Mouse (Mus musculus): ENCODE measurements around the gene Cmtr1. TPM values are rescaled to one million over a fixed set of nuclear protein-coding genes. Genes with fewer than 3 reads are reported as not detected.
A peak's percentile ranks its signal among the peaks of the same experiment; 100 is the strongest.

The Cmtr1 gene
- polyA plus RNA-seq, 1 experiment from 2014 or later = 110 TPM

- peaks cover 57% of the 10 kb centered on the region for H3K36me3 ChIP-seq
- H3K27ac ChIP-seq (replicated peaks) = no peak overlapping the region
- no peak overlapping the region for H3K9ac ChIP-seq
- ATAC-seq (ENCODE audit: insufficient number of reproducible peaks, low FRiP score, low TSS enrichment, low read depth) = no peak
- H3K4me1 ChIP-seq = 0 out of 2 replicates have a peak, but pooled peaks cover 4% of the 10 kb centered on the region
- no peaks in the 10 kb centered on the region for H3K27me3 ChIP-seq
- no peaks in the 10 kb centered on the region for H3K9me3 ChIP-seq (replicated peaks)
- H3K4me2 ChIP-seq (replicated peaks) = no peak overlapping the region
- no peak overlapping the region for H3K4me3 ChIP-seq (replicated peaks)
Measured at GRCm38 (mm10) chr17:29669936-29670335, 9.5 kb downstream of the Cmtr1 start.

GRCm38 (mm10) chr17:29671021-29671420 lies 10.6 kb downstream of the Cmtr1 start:
- Histone ChIP-seq H3K4me1 (0 out of 2 replicates have a peak, but pooled peaks cover 4% of the 10 kb centered on the region), H3K27ac (replicated peaks) (no peak overlapping the region), H3K27me3 (no peaks in the 10 kb centered on the region), H3K9ac (no peak overlapping the region), H3K9me3 (replicated peaks) (no peaks in the 10 kb centered on the region), H3K4me3 (replicated peaks) (no peak overlapping the region), H3K4me2 (replicated peaks) (no peak overlapping the region), H3K36me3 (peaks cover 59% of the 10 kb centered on the region)
- 73% methylated on average over 2 of the region's 2 CpGs for WGBS
- ATAC-seq (ENCODE audit: insufficient number of reproducible peaks, low FRiP score, low TSS enrichment, low read depth) = no peak

- H3K4me1 ChIP-seq = 0 out of 2 replicates have a peak, but pooled peaks cover 4% of the 10 kb centered on the region
- no peak overlapping the region for H3K4me2 ChIP-seq (replicated peaks)
- no peaks in the 10 kb centered on the region for H3K9me3 ChIP-seq (replicated peaks)
- WGBS = 95% methylated on average over 4 of the region's 4 CpGs
- peaks cover 69% of the 10 kb centered on the region for H3K36me3 ChIP-seq
- H3K27ac ChIP-seq (replicated peaks) = no peak overlapping the region
- no peak overlapping the region for H3K4me3 ChIP-seq (replicated peaks)
- no peaks in the 10 kb centered on the region for H3K27me3 ChIP-seq
- H3K9ac ChIP-seq = no peak overlapping the region
- no peak for ATAC-seq (ENCODE audit: insufficient number of reproducible peaks, low FRiP score, low TSS enrichment, low read depth)
Measured at GRCm38 (mm10) chr17:29673325-29673724, 12.9 kb downstream of the Cmtr1 start.

GRCm38 (mm10) chr17:29678526-29678925 lies 18.1 kb downstream of the Cmtr1 start:
- Histone ChIP-seq H3K27ac (replicated peaks) (no peak overlapping the region), H3K4me2 (replicated peaks) (no peak overlapping the region), H3K27me3 (no peaks in the 10 kb centered on the region), H3K36me3 (peaks cover 89% of the 10 kb centered on the region), H3K9ac (no peak overlapping the region), H3K9me3 (replicated peaks) (no peaks in the 10 kb centered on the region), H3K4me3 (replicated peaks) (no peak overlapping the region), H3K4me1 (no peaks in the 10 kb centered on the region)
- ATAC-seq (ENCODE audit: insufficient number of reproducible peaks, low FRiP score, low TSS enrichment, low read depth) = no peak
- WGBS = 83% methylated on average over 8 of the region's 8 CpGs

GRCm38 (mm10) chr17:29679038-29679767 lies 18.8 kb downstream of the Cmtr1 start:
- Histone ChIP-seq H3K27me3 (no peaks in the 10 kb centered on the region), H3K9me3 (replicated peaks) (no peaks in the 10 kb centered on the region), H3K9ac (no peak overlapping the region), H3K36me3 (peaks cover 90% of the 10 kb centered on the region), H3K4me3 (replicated peaks) (no peak overlapping the region), H3K4me2 (replicated peaks) (no peak overlapping the region), H3K4me1 (no peaks in the 10 kb centered on the region), H3K27ac (replicated peaks) (no peak overlapping the region)
- ATAC-seq (ENCODE audit: insufficient number of reproducible peaks, low FRiP score, low TSS enrichment, low read depth) = no peak
- WGBS = 84% methylated on average over 6 of the region's 6 CpGs

- WGBS = 68% methylated on average over 2 of the region's 2 CpGs
- H3K4me1 ChIP-seq = no peaks in the 10 kb centered on the region
- H3K9ac ChIP-seq = no peak overlapping the region
- H3K4me3 ChIP-seq (replicated peaks) = no peak overlapping the region
- ATAC-seq (ENCODE audit: insufficient number of reproducible peaks, low FRiP score, low TSS enrichment, low read depth) = no peak
- no peaks in the 10 kb centered on the region for H3K9me3 ChIP-seq (replicated peaks)
- no peak overlapping the region for H3K4me2 ChIP-seq (replicated peaks)
- peaks cover 90% of the 10 kb centered on the region for H3K36me3 ChIP-seq
- peak overlapping the region; percentile 35; the same call in 1 of the 2 replicates for H3K27ac ChIP-seq (replicated peaks)
- no peaks in the 10 kb centered on the region for H3K27me3 ChIP-seq
Measured at GRCm38 (mm10) chr17:29680174-29680573, 19.8 kb downstream of the Cmtr1 start.

GRCm38 (mm10) chr17:29680921-29681320 lies 20.5 kb downstream of the Cmtr1 start:
- no peaks in the 10 kb centered on the region for H3K9me3 ChIP-seq (replicated peaks)
- H3K27ac ChIP-seq (replicated peaks) = peak overlapping the region; percentile 35; the same call in 1 of the 2 replicates
- H3K4me1 ChIP-seq = no peaks in the 10 kb centered on the region
- peaks cover 90% of the 10 kb centered on the region for H3K36me3 ChIP-seq
- no peak overlapping the region for H3K9ac ChIP-seq
- H3K27me3 ChIP-seq = no peaks in the 10 kb centered on the region
- no peak overlapping the region for H3K4me3 ChIP-seq (replicated peaks)
- ATAC-seq (ENCODE audit: insufficient number of reproducible peaks, low FRiP score, low TSS enrichment, low read depth) = no peak
- 84% methylated on average over 2 of the region's 2 CpGs for WGBS
- no peak overlapping the region for H3K4me2 ChIP-seq (replicated peaks)

- Histone ChIP-seq H3K9me3 (replicated peaks) (no peaks in the 10 kb centered on the region), H3K27me3 (no peaks in the 10 kb centered on the region), H3K4me2 (replicated peaks) (no peak overlapping the region), H3K36me3 (peaks cover 90% of the 10 kb centered on the region), H3K9ac (no peak overlapping the region), H3K4me3 (replicated peaks) (no peak overlapping the region), H3K27ac (replicated peaks) (no peak overlapping the region), H3K4me1 (no peaks in the 10 kb centered on the region)
- WGBS = 94% methylated on average over 9 of the region's 9 CpGs
- no peak for ATAC-seq (ENCODE audit: insufficient number of reproducible peaks, low FRiP score, low TSS enrichment, low read depth)
Measured at GRCm38 (mm10) chr17:29681669-29682068, 21.3 kb downstream of the Cmtr1 start.

GRCm38 (mm10) chr17:29682261-29682660 lies 21.9 kb downstream of the Cmtr1 start:
- Histone ChIP-seq H3K9me3 (replicated peaks) (no peaks in the 10 kb centered on the region), H3K4me1 (no peaks in the 10 kb centered on the region), H3K9ac (no peak overlapping the region), H3K36me3 (peaks cover 88% of the 10 kb centered on the region), H3K4me2 (replicated peaks) (no peak overlapping the region), H3K27ac (replicated peaks) (no peak overlapping the region), H3K27me3 (no peaks in the 10 kb centered on the region), H3K4me3 (replicated peaks) (no peak overlapping the region)
- no peak for ATAC-seq (ENCODE audit: insufficient number of reproducible peaks, low FRiP score, low TSS enrichment, low read depth)
- WGBS = 78% methylated on average over 7 of the region's 7 CpGs

- no peaks in the 10 kb centered on the region for H3K27me3 ChIP-seq
- ATAC-seq (ENCODE audit: insufficient number of reproducible peaks, low FRiP score, low TSS enrichment, low read depth) = no peak
- H3K4me2 ChIP-seq (replicated peaks) = no peak overlapping the region
- H3K9ac ChIP-seq = no peak overlapping the region
- H3K9me3 ChIP-seq (replicated peaks) = no peaks in the 10 kb centered on the region
- H3K27ac ChIP-seq (replicated peaks) = no peak overlapping the region
- H3K36me3 ChIP-seq = peaks cover 88% of the 10 kb centered on the region
- H3K4me1 ChIP-seq = no peaks in the 10 kb centered on the region
- H3K4me3 ChIP-seq (replicated peaks) = no peak overlapping the region
- WGBS = 66% methylated on average over 2 of the region's 2 CpGs
Measured at GRCm38 (mm10) chr17:29683127-29683526, 22.7 kb downstream of the Cmtr1 start.

- H3K36me3 ChIP-seq = peaks cover 82% of the 10 kb centered on the region
- H3K9me3 ChIP-seq (replicated peaks) = no peaks in the 10 kb centered on the region
- no peaks in the 10 kb centered on the region for H3K27me3 ChIP-seq
- no peak for ATAC-seq (ENCODE audit: insufficient number of reproducible peaks, low FRiP score, low TSS enrichment, low read depth)
- WGBS = 96% methylated on average over 4 of the region's 4 CpGs
- H3K4me2 ChIP-seq (replicated peaks) = no peak overlapping the region
- H3K9ac ChIP-seq = no peak overlapping the region
- H3K4me3 ChIP-seq (replicated peaks) = no peak overlapping the region
- H3K4me1 ChIP-seq = no peaks in the 10 kb centered on the region
- H3K27ac ChIP-seq (replicated peaks) = no peak overlapping the region
Measured at GRCm38 (mm10) chr17:29684275-29684674, 23.9 kb downstream of the Cmtr1 start.

GRCm38 (mm10) chr17:29686771-29687170 lies 26.4 kb downstream of the Cmtr1 start:
- no peak for ATAC-seq (ENCODE audit: insufficient number of reproducible peaks, low FRiP score, low TSS enrichment, low read depth)
- Histone ChIP-seq H3K4me3 (replicated peaks) (no peak overlapping the region), H3K9ac (no peak overlapping the region), H3K4me1 (no peaks in the 10 kb centered on the region), H3K27me3 (no peaks in the 10 kb centered on the region), H3K9me3 (replicated peaks) (no peaks in the 10 kb centered on the region), H3K36me3 (peaks cover 87% of the 10 kb centered on the region), H3K27ac (replicated peaks) (no peak overlapping the region), H3K4me2 (replicated peaks) (no peak overlapping the region)
- 91% methylated on average over 5 of the region's 5 CpGs for WGBS

Data from embryonic facial prominence, embryonic 15.5 days (tissue).